Mouse (Mus musculus) thymus, adult 2 months (tissue): ENCODE results near the gene Hic2. TPM values are rescaled to one million over a fixed set of nuclear protein-coding genes. Genes with fewer than 3 reads are reported as not detected.

Experiments used
- DNase-seq: peaks from one replicate; pipeline ENCODE4 v3.0.0; 2021
- H3K27ac ChIP-seq: fragments of 200-500 bp; 2 replicates; pipeline ENCODE4 v1.5.1; 2012; ENCODE audit warnings: low read length, control low read depth; ENCODE audit not compliant: control insufficient read depth, insufficient read depth
- H3K27me3 ChIP-seq: fragments of 200-500 bp; 2 replicates; pipeline ENCODE4 v1.6.1; 2012; ENCODE audit warnings: mild to moderate bottlenecking, low read length, moderate library complexity, mixed read lengths; ENCODE audit not compliant: control insufficient read depth, insufficient read depth
- H3K36me3 ChIP-seq: fragments of 200-500 bp; 2 replicates; pipeline ENCODE4 v1.6.1; 2012; ENCODE audit warnings: mild to moderate bottlenecking, low read length, moderate library complexity; ENCODE audit not compliant: control insufficient read depth, insufficient read depth
- H3K4me1 ChIP-seq: fragments of 200-500 bp; replicated peaks from 2 replicates; pipeline ENCODE4 v1.6.1; 2012; ENCODE audit warnings: low read length; ENCODE audit not compliant: control insufficient read depth, insufficient read depth
- H3K4me3 ChIP-seq: fragments of 200-500 bp; 2 replicates; pipeline ENCODE4 v1.5.1; 2012; ENCODE audit warnings: mild to moderate bottlenecking, low read length, control low read depth, moderate library complexity; ENCODE audit not compliant: control insufficient read depth, insufficient read depth
- CTCF ChIP-seq: fragments of 200-500 bp; IDR thresholded peaks from 2 replicates; pipeline ENCODE4 v1.5.1; 2012; ENCODE audit warnings: mild to moderate bottlenecking, control low read depth, low read length, moderate library complexity, borderline replicate concordance; ENCODE audit not compliant: control insufficient read depth, poor library complexity, insufficient read depth; ENCODE audit errors: extremely low read depth
- POLR2A ChIP-seq: fragments of 200-500 bp; IDR thresholded peaks from 2 replicates; pipeline ENCODE4 v1.6.1; 2012; ENCODE audit warnings: mild to moderate bottlenecking, low read length, control low read depth, moderate library complexity; ENCODE audit not compliant: control insufficient read depth, poor library complexity, insufficient read depth; ENCODE audit errors: extremely low read depth
- WGBS: fragments of 180-500 bp; shearing (Covaris S2); methylation state at CpG from one replicate; pipeline ENCODE4 v1.1.7; 2018; 5-methylcytosine and 5-hydroxymethylcytosine counted together
- polyA plus RNA-seq: library from polyadenylated mRNA; depleted of rRNA; stranded (reverse); fragments of >200 nt; gene quantifications from 2 replicates; pipeline ENCODE4 v1.2.3, GENCODE M21; 2012; rRNA removed

Gene Hic2
- 6.0 and 7.0 TPM in 2 replicates for polyA plus RNA-seq

DNA sequence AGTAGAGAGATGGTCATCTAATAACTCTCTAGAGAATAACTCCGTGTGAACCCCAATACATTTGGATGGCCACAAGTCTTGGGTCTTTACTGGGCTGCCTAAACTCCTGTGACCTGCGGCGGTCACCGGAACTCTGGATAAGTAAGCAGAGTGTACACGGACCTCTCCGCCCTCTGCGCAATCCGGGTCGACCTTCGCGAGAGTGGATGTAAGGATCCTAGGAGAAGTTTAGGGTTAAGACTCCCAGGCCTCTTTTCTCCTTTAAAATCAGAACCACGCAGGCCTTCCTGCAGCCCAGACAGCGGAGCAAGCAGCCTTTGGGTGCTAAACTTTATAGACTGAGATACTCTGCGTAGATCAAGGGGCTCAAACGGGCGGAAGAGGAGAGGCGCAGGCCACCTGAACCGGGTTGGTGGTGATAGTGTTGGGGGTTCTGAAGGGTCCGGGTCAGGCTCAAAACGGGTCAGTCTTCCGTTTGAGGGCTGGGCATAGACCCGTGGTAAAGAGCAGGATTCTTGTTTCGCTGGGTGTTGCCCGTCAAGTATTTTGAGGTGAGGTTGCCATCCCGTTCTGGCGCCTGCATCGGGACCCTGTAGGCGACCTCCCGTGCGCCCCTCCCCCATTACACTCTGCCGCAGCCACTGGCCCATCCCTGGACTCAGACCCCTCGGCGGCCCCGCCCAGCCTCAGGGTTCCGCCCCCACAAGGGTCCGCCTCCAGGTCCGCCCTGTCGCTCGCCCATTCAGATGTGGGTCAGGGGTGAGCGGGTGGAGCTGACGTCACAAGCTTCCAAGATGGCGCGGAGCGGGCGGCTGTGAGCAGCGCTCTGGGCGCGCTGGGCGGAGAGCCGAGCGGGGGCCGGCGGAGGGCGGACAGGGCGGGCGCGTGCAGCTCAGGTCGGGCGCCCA is at the start of gene Hic2:
Gene Hic2, plus strand, starts transcription at position 779 of the 908 bp plus-strand sequence.
- TF ChIP-seq POLR2A (peak; percentile 88), CTCF (no peak)
- no peaks in the 10 kb centered on the region for H3K36me3 ChIP-seq
- peak within 1 kb of the TSS; percentile 62 for H3K4me3 ChIP-seq
- H3K27ac ChIP-seq, result no peak within 1 kb of the TSS
- no peaks in the 10 kb centered on the region for H3K27me3 ChIP-seq
- DNase-seq, result peak; percentile 92
- H3K4me1 ChIP-seq, result peaks cover 16% of the 10 kb centered on the region
- WGBS, result 9% methylated on average over 59 of the region's 59 CpGs

DNA sequence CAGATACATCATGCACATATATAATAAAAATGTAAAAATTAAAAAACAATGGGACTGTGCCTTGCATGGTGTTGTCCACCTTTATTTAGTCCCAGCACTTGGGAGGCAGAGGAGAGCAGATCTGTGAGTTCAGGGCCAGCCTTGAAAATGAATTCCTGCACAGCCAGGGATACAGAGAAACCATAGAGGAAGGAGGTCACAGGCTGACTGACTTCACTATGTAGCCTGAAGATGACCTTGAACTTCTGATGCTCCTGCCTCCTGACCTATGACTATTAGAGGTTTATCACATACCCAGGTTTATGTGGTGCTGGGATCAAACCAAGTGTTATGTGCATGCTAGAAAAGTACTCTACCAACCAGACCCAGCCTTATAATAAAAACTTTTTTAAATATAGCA is 47.9 kb upstream of the Hic2 start:
- no peaks in the 10 kb centered on the region for H3K27me3 ChIP-seq
- no peak overlapping the region for H3K4me3 ChIP-seq
- DNase-seq, result no peak
- H3K4me1 ChIP-seq, result no peaks in the 10 kb centered on the region
- TF ChIP-seq POLR2A (no peak), CTCF (no peak)
- peaks cover 4% of the 10 kb centered on the region; the same call in 1 of the 2 replicates for H3K36me3 ChIP-seq
- no peak overlapping the region for H3K27ac ChIP-seq

DNA sequence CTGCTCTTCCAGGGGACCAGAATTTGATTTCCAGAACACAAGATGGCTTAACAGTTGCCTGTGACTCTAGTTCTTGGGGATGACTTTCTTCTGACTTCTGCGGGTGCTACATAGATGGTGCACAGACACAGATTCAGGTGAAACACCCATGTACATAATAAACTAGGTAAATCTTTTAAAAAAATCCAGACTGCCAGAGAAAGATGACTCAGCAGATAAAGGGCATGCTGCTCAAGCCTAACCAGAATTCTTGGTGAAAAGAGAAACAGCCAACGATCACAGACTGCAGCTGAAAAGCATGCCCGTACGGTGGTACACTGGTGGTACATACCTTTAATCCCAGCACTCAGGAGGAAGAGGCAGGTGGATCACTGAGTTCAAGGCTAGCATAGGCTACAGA is 39.5 kb upstream of the Hic2 start:
- H3K4me3 ChIP-seq, result no peak overlapping the region
- no peaks in the 10 kb centered on the region for H3K4me1 ChIP-seq
- no peaks in the 10 kb centered on the region; the same call in 1 of the 2 replicates for H3K36me3 ChIP-seq
- H3K27me3 ChIP-seq, result no peaks in the 10 kb centered on the region
- WGBS, result 74% methylated on average over 4 of the region's 4 CpGs
- H3K27ac ChIP-seq, result no peak overlapping the region
- TF ChIP-seq POLR2A (no peak), CTCF (no peak)
- no peak for DNase-seq

DNA sequence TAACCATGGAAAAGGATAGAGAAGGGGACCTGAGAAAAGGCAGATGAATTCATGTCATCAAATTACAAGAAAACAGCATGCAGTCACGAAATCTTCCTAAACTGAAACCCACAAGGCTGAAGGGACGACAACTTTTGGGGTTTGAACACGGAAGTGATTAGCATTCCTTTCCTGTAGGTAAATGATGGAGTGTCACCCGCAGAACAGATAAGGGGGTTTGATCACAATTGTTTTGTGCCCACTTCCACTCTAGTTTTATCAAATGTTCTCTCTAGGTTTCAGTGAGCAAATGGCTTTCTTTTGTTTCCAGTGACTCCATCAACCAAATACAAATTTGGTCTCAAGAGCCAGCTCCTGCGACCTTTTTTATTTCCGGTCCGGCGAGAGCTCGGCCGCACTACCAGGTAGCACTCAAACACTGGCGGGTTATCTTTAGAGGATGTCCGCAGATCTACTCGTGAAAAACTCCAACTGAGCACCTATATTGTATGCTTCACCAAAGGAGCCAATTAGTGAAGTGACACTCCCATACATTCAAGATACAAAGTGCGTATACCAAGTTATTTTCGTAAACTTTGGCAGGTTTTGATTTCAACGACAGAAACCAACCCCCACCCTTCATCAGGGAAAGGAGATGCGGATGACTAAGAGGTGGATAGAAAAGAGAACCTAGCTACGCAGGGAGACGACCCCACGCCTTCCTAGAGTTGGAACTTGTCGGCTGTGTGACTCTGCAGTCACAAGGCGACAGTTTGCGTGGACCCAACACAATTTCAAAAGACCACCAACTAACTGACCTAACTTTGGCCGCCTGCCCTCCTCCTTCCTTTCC is 33.0 kb upstream of the Hic2 start:
- under 1% methylated on average over 24 of the region's 24 CpGs for WGBS
- H3K27me3 ChIP-seq, result no peaks in the 10 kb centered on the region
- peak overlapping the region; percentile 100 for H3K4me3 ChIP-seq
- H3K27ac ChIP-seq, result no peak overlapping the region
- H3K4me1 ChIP-seq, result peaks cover 3% of the 10 kb centered on the region
- no peaks in the 10 kb centered on the region for H3K36me3 ChIP-seq
- no peak for TF ChIP-seq CTCF
- no peak for TF ChIP-seq POLR2A
- DNase-seq, result peak; percentile 13

DNA sequence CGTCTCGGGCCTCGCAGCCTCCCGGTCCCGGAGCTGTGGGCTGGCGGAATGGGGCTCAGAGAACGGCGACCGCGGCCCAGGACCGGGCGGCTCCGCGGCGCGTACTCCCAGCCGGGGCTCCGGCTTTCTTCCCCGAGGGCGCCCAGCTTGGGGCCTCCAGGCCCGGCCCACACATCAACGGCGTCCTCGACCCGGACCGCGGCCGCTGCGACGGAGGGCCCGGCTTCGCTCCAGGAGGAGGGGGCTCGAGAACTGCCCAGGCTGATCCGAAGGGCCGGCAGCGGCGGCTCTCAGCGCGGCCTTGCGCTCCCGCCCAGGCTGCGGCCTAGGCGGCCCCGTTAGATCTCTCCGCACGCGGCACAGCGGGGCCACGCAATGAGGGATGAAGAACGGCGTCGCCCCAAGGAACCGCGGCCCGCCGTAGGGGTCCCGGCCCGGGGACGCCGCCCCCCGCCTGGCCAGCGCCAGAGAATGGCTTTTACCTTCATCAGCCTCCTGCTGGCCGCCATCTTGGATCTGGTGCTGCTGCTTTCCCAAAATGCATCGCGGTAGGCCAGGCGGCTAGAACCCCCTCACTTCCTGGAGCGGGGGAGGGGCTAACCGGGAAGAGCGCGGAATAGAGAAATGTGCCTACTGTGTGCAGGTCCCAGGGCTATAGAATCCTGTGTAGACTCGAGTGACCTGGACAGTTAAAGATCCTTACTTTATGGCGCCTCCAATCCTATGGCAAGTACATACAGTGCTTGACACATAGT is 32.2 kb upstream of the Hic2 start:
- WGBS, result under 1% methylated on average over 72 of the region's 72 CpGs
- Histone ChIP-seq H3K27ac (no peak overlapping the region), H3K4me1 (peaks cover 3% of the 10 kb centered on the region), H3K4me3 (peak overlapping the region; percentile 100), H3K36me3 (no peaks in the 10 kb centered on the region), H3K27me3 (no peaks in the 10 kb centered on the region)
- peak; percentile 91 for DNase-seq
- peak; percentile 60; the same call in 1 of the 2 replicates for TF ChIP-seq POLR2A
- TF ChIP-seq CTCF, result no peak

DNA sequence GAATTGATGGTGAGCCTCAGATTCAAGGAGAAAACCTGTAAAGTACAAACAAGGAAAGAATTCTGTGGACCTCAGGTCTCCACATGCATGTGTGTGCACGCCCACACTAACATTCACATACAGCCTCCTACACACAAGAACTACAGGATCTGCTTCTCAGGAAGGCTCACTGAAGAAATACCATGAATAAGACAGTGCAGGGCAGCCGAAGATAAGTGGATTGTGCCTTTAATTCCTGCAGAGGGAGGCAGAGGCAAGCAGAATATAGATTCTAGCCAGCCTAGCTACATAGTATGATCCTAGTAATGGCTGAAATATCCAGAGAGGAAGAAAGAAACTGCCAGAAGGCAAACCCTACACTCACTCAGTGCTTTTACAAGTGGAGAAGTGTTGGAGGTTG is 31.4 kb upstream of the Hic2 start:
- H3K27me3 ChIP-seq, result no peaks in the 10 kb centered on the region
- peaks cover 3% of the 10 kb centered on the region for H3K4me1 ChIP-seq
- TF ChIP-seq CTCF (no peak), POLR2A (no peak)
- no peak for DNase-seq
- H3K36me3 ChIP-seq, result no peaks in the 10 kb centered on the region
- no peak overlapping the region for H3K4me3 ChIP-seq
- H3K27ac ChIP-seq, result no peak overlapping the region
- WGBS, result 68% methylated on average over 2 of the region's 2 CpGs
